Mouse (Mus musculus): ENCODE data around the gene Get4. TPM values are rescaled to one million over a fixed set of nuclear protein-coding genes. Genes with fewer than 3 reads are reported as not detected.
A peak's percentile ranks its signal among the peaks of the same experiment; 100 is the strongest.

The Get4 gene
- total RNA-seq (2021) = 10 to 100 TPM; 68.8 to 91.5 TPM
- 219 and 241 TPM in 2 replicates for polyA plus RNA-seq (2012; rRNA removed)
- long read RNA-seq, transcript Get4-202 (9 exons, 1,180 nt) = minor isoform, 12 of 174 reads
- long read RNA-seq, transcript Get4-201 (9 exons, 2,107 nt) = major isoform, 131 of 174 reads
- long read RNA-seq, partial matches to known transcripts = 4 of 174 reads
- long read RNA-seq, other reads (novel, unspliced or antisense) = 27 of 174 reads

- peak; percentile 99 for DNase-seq
These were observed at the start of gene Get4 for GRCm38 (mm10) chr5:139252081-139252909. Gene Get4, plus strand, starts transcription at chr5:139252324.

- no peak for DNase-seq
These were observed 48.8 kb upstream of the Get4 start for GRCm38 (mm10) chr5:139203312-139203711.

- DNase-seq = no peak
These were observed 46.0 kb upstream of the Get4 start for GRCm38 (mm10) chr5:139206081-139206480.

- DNase-seq = no peak
These were observed 45.6 kb upstream of the Get4 start for GRCm38 (mm10) chr5:139206525-139206924.

DNA sequence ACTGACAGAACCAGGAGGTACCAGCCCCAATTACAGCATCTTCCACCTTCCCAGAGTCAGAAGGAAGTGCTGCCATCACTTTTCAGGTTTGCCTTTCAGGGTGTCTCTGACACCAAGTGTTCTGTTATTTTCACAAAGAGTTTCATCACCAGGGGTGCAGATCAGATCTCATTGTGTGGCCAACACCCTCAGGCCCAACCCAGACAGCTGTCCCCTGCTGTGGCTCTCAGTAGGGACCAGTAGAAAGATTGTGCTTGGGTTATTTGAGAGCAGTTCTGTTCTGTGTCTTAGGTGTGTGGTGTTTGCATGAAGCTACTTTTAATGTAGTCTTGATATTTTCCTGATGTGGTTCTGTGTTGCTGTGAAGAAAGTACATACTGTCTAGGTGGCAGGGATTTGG lies 43.9 kb upstream of the Get4 start:
- no peak for DNase-seq

DNA sequence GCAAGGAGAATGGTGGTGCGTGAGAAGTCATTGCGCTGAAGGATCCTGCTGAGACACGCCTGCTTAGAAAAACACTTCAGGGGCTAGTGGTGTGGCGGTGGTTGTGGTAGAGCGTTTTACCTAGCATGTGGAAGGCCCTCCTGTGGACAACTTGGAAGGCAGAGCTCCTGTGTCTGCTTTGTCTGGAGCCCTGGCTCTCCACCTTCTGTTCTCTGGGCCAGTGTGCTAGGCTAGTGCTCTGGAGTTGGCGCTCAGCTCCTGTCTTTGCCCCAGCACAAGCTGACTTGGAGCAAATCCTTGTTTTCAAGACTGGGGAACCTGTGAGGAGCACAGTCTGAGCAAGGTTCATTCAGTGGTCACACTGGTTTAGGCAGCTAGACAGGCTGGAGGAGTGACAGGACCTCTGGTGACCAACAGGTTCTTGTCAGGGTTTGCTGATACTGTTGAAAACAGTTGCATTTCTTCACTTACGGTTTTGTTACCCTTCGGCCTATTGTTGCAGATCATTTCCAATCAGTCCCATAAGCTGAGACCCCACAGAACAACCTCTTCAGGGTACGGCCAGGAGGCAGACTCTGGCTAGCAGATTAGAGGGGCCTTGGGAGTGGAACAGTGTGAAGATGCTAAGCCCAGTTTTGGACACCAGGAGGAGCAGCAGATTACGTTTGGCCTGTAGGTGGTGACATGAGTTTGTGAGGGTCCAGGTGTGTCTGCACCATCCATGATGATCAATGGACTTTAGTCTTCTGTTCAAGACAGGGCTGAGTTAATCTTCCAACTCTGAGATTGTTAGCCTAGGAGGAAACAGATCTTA lies 43.0 kb upstream of the Get4 start:
- DNase-seq = no peak

DNA sequence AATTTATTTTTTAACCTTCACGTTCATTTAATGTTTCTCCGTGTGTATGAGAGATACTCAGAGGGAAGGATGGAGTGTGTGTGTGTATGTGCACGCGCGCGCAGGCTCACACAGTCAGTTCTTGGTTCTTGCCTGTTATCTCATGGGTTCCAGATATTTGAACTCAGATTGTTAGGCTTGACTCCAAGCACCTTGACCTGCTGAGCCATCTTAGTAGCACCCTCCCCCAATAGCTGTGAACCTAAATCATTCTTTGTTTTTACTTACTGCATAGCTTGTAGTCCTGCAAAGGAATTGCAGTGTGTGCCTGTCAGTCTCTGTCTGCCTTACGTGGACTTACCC lies 42.5 kb upstream of the Get4 start:
- DNase-seq = no peak

GRCm38 (mm10) chr5:139211737-139212385 lies 40.3 kb upstream of the Get4 start:
- no peak for DNase-seq

DNA sequence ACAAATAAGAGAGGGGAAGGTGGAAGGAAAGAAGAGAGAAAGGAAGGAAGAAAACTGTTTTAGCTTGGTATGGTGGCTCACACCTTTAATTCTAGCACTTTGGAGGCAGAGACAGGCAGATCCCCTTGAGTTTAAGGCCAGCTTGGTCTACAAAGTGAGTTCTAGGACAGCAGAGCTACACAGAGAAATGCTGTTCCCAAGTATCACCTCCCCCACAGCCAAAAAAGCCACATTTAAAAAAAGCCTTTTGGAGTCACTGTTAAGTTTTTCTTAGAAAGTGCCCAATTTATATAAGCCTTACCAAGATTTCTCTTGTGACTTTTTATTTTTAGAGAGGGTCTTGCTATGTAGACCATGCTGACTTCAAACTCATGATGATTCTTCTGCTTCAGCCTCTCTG lies 37.8 kb upstream of the Get4 start:
- no peak for DNase-seq

GRCm38 (mm10) chr5:139215184-139215583 lies 36.9 kb upstream of the Get4 start:
- DNase-seq = peak; percentile 87

- no peak for DNase-seq
These were observed 36.0 kb upstream of the Get4 start for GRCm38 (mm10) chr5:139216121-139216520.

DNA sequence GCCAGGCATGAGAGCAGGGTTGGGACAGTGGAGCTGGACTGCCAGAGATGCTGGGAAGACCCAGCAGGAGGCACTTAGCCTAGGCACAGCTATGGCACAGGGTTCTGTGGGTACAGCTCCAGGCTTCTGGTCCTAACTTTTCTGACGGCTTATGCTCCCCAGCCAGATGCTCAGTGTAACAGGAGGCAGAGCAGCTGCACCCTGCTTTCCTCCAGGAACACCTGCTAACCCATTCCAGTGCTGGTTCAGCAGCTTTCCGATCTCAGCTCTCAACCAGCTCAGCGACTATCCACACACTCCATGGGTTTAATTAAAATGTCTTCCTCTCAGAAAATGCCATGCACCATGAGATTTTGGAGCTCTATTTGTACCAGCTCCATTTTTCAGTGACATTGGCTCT lies 35.4 kb upstream of the Get4 start:
- DNase-seq = no peak

DNA sequence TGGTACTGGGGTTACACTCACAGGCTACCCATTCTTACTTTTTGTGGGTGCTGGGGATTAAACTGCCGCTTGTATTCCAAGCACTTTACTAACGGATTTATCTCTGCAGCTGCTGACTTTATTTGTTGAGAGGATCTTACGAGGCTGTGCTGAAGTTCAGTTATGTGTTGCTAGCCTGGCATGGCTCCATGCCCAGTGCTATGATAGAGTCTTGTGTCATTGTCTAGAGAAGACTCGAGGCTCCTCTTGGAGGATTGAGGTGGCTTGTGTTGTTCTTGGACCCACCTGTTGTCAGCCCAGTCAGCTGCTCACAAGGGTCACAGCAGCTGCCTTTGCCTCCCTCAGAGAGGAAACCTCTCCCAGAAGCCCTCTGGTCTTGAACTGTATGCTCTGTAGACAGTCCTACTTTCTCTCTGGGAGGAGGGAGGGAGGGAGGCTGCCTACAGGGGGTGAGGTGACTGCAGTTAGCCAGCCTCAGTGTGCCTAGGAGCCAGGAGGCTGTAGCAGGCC lies 32.1 kb upstream of the Get4 start:
- DNase-seq = no peak

GRCm38 (mm10) chr5:139220610-139221009 lies 31.5 kb upstream of the Get4 start:
- no peak for DNase-seq

- DNase-seq = no peak
These were observed 28.8 kb upstream of the Get4 start for GRCm38 (mm10) chr5:139223331-139223730.

- no peak for DNase-seq
These were observed 24.9 kb upstream of the Get4 start for GRCm38 (mm10) chr5:139227236-139227635.

DNA sequence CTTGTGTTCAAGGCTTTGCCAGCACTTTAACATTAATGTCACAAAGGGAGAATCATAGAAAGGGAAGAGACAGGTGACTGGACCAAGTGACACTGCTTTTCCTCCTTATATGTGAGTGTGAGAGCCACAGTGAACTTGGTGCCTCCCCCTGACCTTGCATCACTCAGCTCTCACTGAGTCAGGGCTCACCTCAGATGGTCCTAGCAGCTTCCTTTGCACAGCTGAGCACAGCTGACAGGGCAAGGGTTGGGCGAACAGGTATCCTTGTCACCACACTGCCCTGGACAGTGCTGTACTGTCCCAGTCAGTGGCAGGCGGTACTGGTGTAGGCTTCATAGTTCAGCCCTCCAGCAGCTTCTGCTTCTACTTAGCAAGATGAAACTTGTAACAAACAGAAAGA lies 24.5 kb upstream of the Get4 start:
- peak; percentile 50 for DNase-seq

DNA sequence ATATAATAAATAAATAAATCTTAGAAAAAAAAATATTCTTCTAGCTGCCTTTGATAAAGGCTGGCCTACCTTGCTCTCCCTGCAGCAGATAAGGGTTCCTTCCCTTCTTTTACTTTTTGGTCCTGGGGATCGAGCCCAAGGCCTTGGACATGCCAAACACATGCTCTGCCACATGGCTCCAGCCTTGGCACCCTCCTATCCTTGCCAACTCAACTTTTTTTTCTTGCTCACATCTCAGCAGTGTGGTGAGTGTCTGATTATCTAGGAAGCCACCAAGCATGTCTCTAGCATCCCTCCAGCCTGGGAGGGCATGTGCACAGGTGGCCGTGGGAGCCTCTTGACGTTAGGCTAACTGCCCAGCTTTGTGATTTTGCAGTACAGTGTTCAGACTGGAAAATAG lies 23.8 kb upstream of the Get4 start:
- peak; percentile 57 for DNase-seq

DNA sequence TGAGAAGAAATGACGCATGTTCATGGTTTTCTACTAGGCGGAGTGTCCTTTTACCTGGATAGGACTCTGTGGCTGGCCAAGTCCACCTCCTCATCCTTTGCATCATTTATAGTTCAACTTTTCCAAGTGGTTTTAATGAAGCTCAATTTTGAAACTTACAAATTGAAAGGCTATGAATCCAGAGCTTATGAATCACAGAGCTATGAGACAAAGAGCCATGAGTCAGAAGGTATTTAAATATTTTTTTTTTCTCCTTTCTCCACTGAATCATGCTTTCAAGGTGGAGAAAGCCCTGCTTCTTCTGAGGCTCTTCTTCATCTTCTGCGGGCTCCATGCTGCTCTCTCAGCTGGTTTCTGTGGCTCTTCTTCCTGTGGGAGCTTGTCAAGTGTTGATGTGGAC lies 22.4 kb upstream of the Get4 start:
- DNase-seq = no peak

- DNase-seq = no peak
These were observed 20.0 kb upstream of the Get4 start for GRCm38 (mm10) chr5:139232083-139232482.

- DNase-seq = no peak
These were observed 17.7 kb upstream of the Get4 start for GRCm38 (mm10) chr5:139234423-139234822.

- no peak for DNase-seq
These were observed 14.7 kb upstream of the Get4 start for GRCm38 (mm10) chr5:139237436-139237835.
